Mouse (Mus musculus): ENCODE measurements around the gene Olfr963. TPM values are rescaled to one million over a fixed set of nuclear protein-coding genes. Genes with fewer than 3 reads are reported as not detected.
A peak's percentile ranks its signal among the peaks of the same experiment; 100 is the strongest.
"Not testable (repeated sequence)": the region's sequence is repeated elsewhere in the genome, so short reads cannot be mapped to it uniquely, and the experiment has no call there.

Olfr963 gene
- total RNA-seq (2017): not detected in 2 replicates

GRCm38 (mm10) chr9:39666905-39667304 lies at the start of gene Olfr963:
Gene Olfr963 (plus strand): TSS chr9:39667205.
- no peak for ATAC-seq (replicated peaks; ENCODE audit: low read depth, poor library complexity, severe bottlenecking)

- no peak for ATAC-seq (replicated peaks; ENCODE audit: low read depth, poor library complexity, severe bottlenecking)
Observed at GRCm38 (mm10) chr9:39621073-39621472, 45.9 kb upstream of the Olfr963 start, which contains the start of gene Olfr960. Gene Olfr960 (plus strand): TSS chr9:39621373.

GRCm38 (mm10) chr9:39623783-39624182 lies 43.2 kb upstream of the Olfr963 start:
- ATAC-seq (replicated peaks; ENCODE audit: low read depth, poor library complexity, severe bottlenecking): no peak

- no peak for ATAC-seq (replicated peaks; ENCODE audit: low read depth, poor library complexity, severe bottlenecking)
Observed at GRCm38 (mm10) chr9:39624711-39625110, 42.3 kb upstream of the Olfr963 start.

- ATAC-seq (replicated peaks; ENCODE audit: low read depth, poor library complexity, severe bottlenecking): 0 out of 2 replicates have a peak, but pooled peaks have one; percentile 45
Observed at GRCm38 (mm10) chr9:39629069-39629468, 37.9 kb upstream of the Olfr963 start.

- ATAC-seq (replicated peaks; ENCODE audit: low read depth, poor library complexity, severe bottlenecking): no peak
Observed at GRCm38 (mm10) chr9:39633913-39634594, 33.0 kb upstream of the Olfr963 start.

GRCm38 (mm10) chr9:39644785-39645184 lies 22.2 kb upstream of the Olfr963 start, which contains the start of gene Olfr961:
Gene Olfr961 (plus strand): TSS chr9:39645085.
- no peak for ATAC-seq (replicated peaks; ENCODE audit: low read depth, poor library complexity, severe bottlenecking)

- no peak for ATAC-seq (replicated peaks; ENCODE audit: low read depth, poor library complexity, severe bottlenecking)
Observed at GRCm38 (mm10) chr9:39647382-39647781, 19.6 kb upstream of the Olfr963 start.

GRCm38 (mm10) chr9:39654756-39655396 lies 12.1 kb upstream of the Olfr963 start:
- ATAC-seq (replicated peaks; ENCODE audit: low read depth, poor library complexity, severe bottlenecking): no peak

- no peak for ATAC-seq (replicated peaks; ENCODE audit: low read depth, poor library complexity, severe bottlenecking)
Observed at GRCm38 (mm10) chr9:39669723-39670122, 2.7 kb downstream of the Olfr963 start.

- ATAC-seq (replicated peaks; ENCODE audit: low read depth, poor library complexity, severe bottlenecking): peak; percentile 66
Observed at GRCm38 (mm10) chr9:39674820-39675219, 7.8 kb downstream of the Olfr963 start.

- ATAC-seq (replicated peaks; ENCODE audit: low read depth, poor library complexity, severe bottlenecking): 0 out of 2 replicates have a peak, but pooled peaks have one; percentile 55
Observed at GRCm38 (mm10) chr9:39678557-39678956, 11.6 kb downstream of the Olfr963 start.

GRCm38 (mm10) chr9:39679280-39679679 lies 12.3 kb downstream of the Olfr963 start:
- peak; percentile 95 for ATAC-seq (replicated peaks; ENCODE audit: low read depth, poor library complexity, severe bottlenecking)

- not testable (repeated sequence) for ATAC-seq (replicated peaks; ENCODE audit: low read depth, poor library complexity, severe bottlenecking)
Observed at GRCm38 (mm10) chr9:39701123-39701522, 34.1 kb downstream of the Olfr963 start.

- ATAC-seq (replicated peaks; ENCODE audit: low read depth, poor library complexity, severe bottlenecking): no peak
Observed at GRCm38 (mm10) chr9:39707017-39707416, 40.0 kb downstream of the Olfr963 start, which contains the start of gene Olfr149. Gene Olfr149 (minus strand): TSS chr9:39707117.

- ATAC-seq (replicated peaks; ENCODE audit: low read depth, poor library complexity, severe bottlenecking): no peak
Observed at GRCm38 (mm10) chr9:39708958-39709357, 42.0 kb downstream of the Olfr963 start.

GRCm38 (mm10) chr9:39711053-39711452 lies 44.0 kb downstream of the Olfr963 start, which contains the start of gene Olfr965:
Gene Olfr965 (plus strand): TSS chr9:39711353.
- ATAC-seq (replicated peaks; ENCODE audit: low read depth, poor library complexity, severe bottlenecking): no peak
